Mouse (Mus musculus) midbrain, embryonic 15.5 days (tissue): ENCODE data around the gene Gm5565. TPM values are rescaled to one million over a fixed set of nuclear protein-coding genes. Genes with fewer than 3 reads are reported as not detected.
"Not testable (repeated sequence)": the region's sequence is repeated elsewhere in the genome, so short reads cannot be mapped to it uniquely, and the experiment has no call there.

Experiments
- ATAC-seq: fragments of 200-750 bp; cut with Nextera tagmentation; replicated peaks from 2 replicates; pipeline ENCODE4 v1.8.0; 2017; ENCODE audit warnings: moderate TSS enrichment
- H3K27ac ChIP-seq: fragments of 300-500 bp; sonication (generic); 2 replicates; pipeline ENCODE4 v1.5.1; 2015; ENCODE audit warnings: mild to moderate bottlenecking, inconsistent platforms
- H3K27me3 ChIP-seq: fragments of 300-500 bp; sonication (generic); replicated peaks from 2 replicates; pipeline ENCODE4 v1.6.1; 2015; ENCODE audit warnings: inconsistent platforms
- H3K36me3 ChIP-seq: fragments of 300-500 bp; sonication (generic); replicated peaks from 2 replicates; pipeline ENCODE4 v1.6.1; 2015; ENCODE audit warnings: inconsistent platforms
- H3K4me1 ChIP-seq: fragments of 300-500 bp; sonication (generic); 2 replicates; pipeline ENCODE4 v1.6.1; 2015; ENCODE audit warnings: inconsistent platforms
- H3K4me2 ChIP-seq: fragments of 300-500 bp; sonication (generic); 2 replicates; pipeline ENCODE4 v1.6.1; 2015; ENCODE audit warnings: inconsistent platforms, mild to moderate bottlenecking, moderate library complexity
- H3K4me3 ChIP-seq: fragments of 300-500 bp; sonication (generic); 2 replicates; pipeline ENCODE4 v1.5.1; 2015; ENCODE audit warnings: mild to moderate bottlenecking, inconsistent platforms
- H3K9ac ChIP-seq: fragments of 300-500 bp; sonication (generic); 2 replicates; pipeline ENCODE4 v1.6.1; 2015; ENCODE audit warnings: mild to moderate bottlenecking, inconsistent platforms
- H3K9me3 ChIP-seq: fragments of 300-500 bp; sonication (generic); 2 replicates; pipeline ENCODE4 v1.6.1; 2016; ENCODE audit warnings: inconsistent platforms
- whole genome bisulfite sequencing: fragments of 180-500 bp; shearing (Covaris S2); methylation state at CpG from one replicate; pipeline ENCODE4 v1.1.7; 2015; ENCODE audit warnings: mixed read lengths; 5-methylcytosine and 5-hydroxymethylcytosine counted together
- polyA plus RNA-seq: library from polyadenylated mRNA; unstranded; fragments of >200 nt; fragmentation: Nextera tagmentation; extraction: Ambion mirVana; gene quantifications from 2 replicates; pipeline ENCODE4 v1.2.1, GENCODE M21; 2015

Gene Gm5565
- polyA plus RNA-seq, 1 experiment from 2014 or later: not detected

GRCm38 (mm10) chr5:146172744-146173143, 12.4 kb upstream of the Gm5565 start:
- not testable (repeated sequence) for ATAC-seq, H3K9me3 ChIP-seq, H3K27ac ChIP-seq

DNA sequence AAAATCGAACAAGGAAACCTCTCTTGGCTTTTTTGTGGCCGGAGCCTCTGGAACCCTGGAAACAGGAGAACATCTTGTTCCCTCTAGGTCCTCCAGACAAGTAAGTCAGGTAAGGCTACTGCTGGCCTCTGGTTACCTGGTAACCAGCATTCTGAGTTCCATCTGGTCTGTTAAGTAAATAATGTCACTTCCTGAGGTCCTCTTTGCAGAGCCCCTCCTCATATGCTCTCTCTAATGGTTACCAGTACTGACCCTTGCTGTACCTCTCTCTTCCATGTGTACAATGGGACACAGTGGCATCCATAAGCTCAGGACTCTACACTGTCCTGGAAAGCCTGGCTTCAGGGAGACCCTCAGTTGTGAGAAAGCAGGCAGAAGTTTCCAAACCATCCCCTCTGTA, 10.3 kb upstream of the Gm5565 start, which contains the start of gene Gm6309:
Gm6309 (minus strand) TSS at position 101 of the 400 bp plus-strand sequence.
- not testable (repeated sequence) for H3K9me3 ChIP-seq, H3K36me3 ChIP-seq, H3K9ac ChIP-seq, H3K27ac ChIP-seq, H3K4me2 ChIP-seq, H3K27me3 ChIP-seq, H3K4me1 ChIP-seq, H3K4me3 ChIP-seq, ATAC-seq
- WGBS: 79% methylated on average over 2 of the region's 2 CpGs

More at GRCm38 (mm10) chr5:146172744-146173143, 12.4 kb upstream of the Gm5565 start:
- not testable (repeated sequence) for H3K4me1 ChIP-seq, H3K27me3 ChIP-seq, H3K4me3 ChIP-seq, H3K4me2 ChIP-seq, H3K9ac ChIP-seq, H3K36me3 ChIP-seq
- WGBS: 66% methylated on average over 4 of the region's 4 CpGs

GRCm38 (mm10) chr5:146158326-146158725, 2.0 kb downstream of the Gm5565 start:
- H3K9me3 ChIP-seq, H3K36me3 ChIP-seq, H3K4me3 ChIP-seq, H3K4me1 ChIP-seq, H3K9ac ChIP-seq, H3K27me3 ChIP-seq, ATAC-seq, H3K27ac ChIP-seq, H3K4me2 ChIP-seq: not testable (repeated sequence)
- 82% methylated on average over 4 of the region's 4 CpGs for WGBS

DNA sequence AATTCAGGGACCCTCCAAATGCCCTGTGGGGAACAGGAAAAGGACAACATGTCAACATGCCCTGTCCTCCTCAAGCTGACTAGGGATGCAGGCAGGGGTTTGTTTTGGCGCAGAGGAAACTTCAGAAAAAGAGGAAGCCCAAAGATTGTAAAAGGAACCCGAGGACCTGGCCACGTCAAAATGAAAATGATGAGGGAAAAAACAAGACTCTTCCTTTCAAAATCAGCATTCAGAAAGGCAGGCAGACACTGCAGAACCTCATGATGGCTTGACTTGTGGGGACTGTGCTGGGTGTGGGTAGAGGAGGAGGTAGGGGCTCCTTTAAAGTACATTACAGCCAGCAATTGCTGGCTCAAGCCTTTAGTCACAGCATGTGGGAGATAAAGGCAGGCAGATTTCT, 9.9 kb downstream of the Gm5565 start:
- no peak for ATAC-seq
- no peak overlapping the region for H3K4me2 ChIP-seq

DNA sequence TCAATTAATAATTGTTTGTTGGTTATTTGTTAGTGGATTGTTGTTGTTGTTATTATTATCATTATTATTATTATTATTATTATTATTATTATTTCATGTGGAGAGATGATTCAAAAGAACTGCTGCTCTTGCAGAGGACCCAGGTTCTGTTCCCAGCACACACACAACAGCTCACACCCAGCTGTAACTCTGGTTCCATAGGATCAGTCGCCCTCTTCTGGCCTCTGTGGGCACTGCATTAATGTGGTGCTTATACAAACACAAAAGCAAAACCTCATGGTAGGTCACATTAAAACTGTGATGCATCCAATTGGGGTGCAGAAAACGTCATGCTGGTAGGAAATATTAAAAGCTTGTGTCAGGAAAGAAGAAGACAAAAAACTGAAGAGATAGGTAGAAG, 12.4 kb downstream of the Gm5565 start:
- Histone ChIP-seq H3K4me3 (no peak overlapping the region), H3K27me3 (no peaks in the 10 kb centered on the region), H3K27ac (no peak overlapping the region), H3K9me3 (0 out of 2 replicates have a peak, but pooled peaks cover 3% of the 10 kb centered on the region), H3K4me2 (no peak overlapping the region), H3K4me1 (no peaks in the 10 kb centered on the region), H3K36me3 (no peaks in the 10 kb centered on the region), H3K9ac (no peak overlapping the region)
- whole genome bisulfite sequencing: 40% methylated on average over 2 of the region's 2 CpGs
- no peak for ATAC-seq

More for the DNA sequence above, 9.9 kb downstream of the Gm5565 start:
- H3K9ac ChIP-seq: no peak overlapping the region
- H3K4me1 ChIP-seq: no peaks in the 10 kb centered on the region
- H3K27ac ChIP-seq: no peak overlapping the region
- 0 out of 2 replicates have a peak, but pooled peaks cover 3% of the 10 kb centered on the region for H3K9me3 ChIP-seq
- no peaks in the 10 kb centered on the region for H3K27me3 ChIP-seq
- whole genome bisulfite sequencing: 73% methylated on average over 3 of the region's 3 CpGs
- H3K4me3 ChIP-seq: no peak overlapping the region
- H3K36me3 ChIP-seq: no peaks in the 10 kb centered on the region

Other genes starting within 250 kb of the Gm5565 start
- gene Cyp3a25, start 150.9 kb downstream of the Gm5565 start, polyA plus RNA-seq: not detected in 2 replicates
- not detected in 2 replicates for gene Cyp3a59, start 81.3 kb downstream of the Gm5565 start, polyA plus RNA-seq
- gene Gm6309, start 10.2 kb upstream of the Gm5565 start, polyA plus RNA-seq: not detected in 2 replicates
- gene 1700001J03Rik, start 24.8 kb upstream of the Gm5565 start, polyA plus RNA-seq: 0.41 TPM in 1 of 2 replicates, not detected in the other
- 28.7 and 33.6 TPM in 2 replicates for gene Rnf6, start 61.0 kb upstream of the Gm5565 start, polyA plus RNA-seq
- 19.5 and 21.2 TPM in 2 replicates for gene Cdk8, start 70.7 kb upstream of the Gm5565 start, polyA plus RNA-seq
- 18.5 and 18.8 TPM in 2 replicates for gene Wasf3, start 224.4 kb upstream of the Gm5565 start, polyA plus RNA-seq